Mouse (Mus musculus): ENCODE data around the gene Bmpr2. TPM values are rescaled to one million over a fixed set of nuclear protein-coding genes. Genes with fewer than 3 reads are reported as not detected.

Gene Bmpr2
- polyA plus RNA-seq, 1 experiment from 2014 or later = 0.87 TPM

DNA sequence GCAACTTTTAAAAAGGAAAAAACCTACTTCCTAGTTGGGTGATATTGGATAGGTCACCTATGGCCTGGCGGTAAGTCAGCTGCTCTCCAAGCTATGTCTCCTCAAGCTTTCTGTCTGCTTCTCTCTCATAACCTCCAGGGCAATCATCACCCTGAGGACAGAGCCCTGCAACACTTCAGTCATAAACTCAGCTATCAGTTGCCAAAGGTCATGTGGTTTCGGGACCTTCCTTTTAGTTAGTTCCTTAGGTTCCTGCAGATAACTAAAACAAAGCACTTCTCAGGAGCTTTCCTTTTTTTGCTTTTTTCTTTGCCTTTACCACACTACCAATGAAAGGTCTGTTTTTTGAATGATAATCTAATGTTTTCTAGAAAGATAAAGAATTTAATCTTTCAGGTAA is 136.5 kb downstream of the Bmpr2 start:
- ATAC-seq (ENCODE audit: low read depth) = no peak
- Histone ChIP-seq H3K9ac (ENCODE audit: low read depth, low read length) (no peak overlapping the region), H3K4me2 (ENCODE audit: low read depth, low read length) (no peak overlapping the region), H3K9me3 (replicated peaks; ENCODE audit: control insufficient read depth, low read length) (no peaks in the 10 kb centered on the region), H3K4me1 (ENCODE audit: control insufficient read depth, low read depth, low read length) (peaks cover 5% of the 10 kb centered on the region), H3K36me3 (ENCODE audit: control insufficient read depth, insufficient read depth) (no peaks in the 10 kb centered on the region), H3K4me3 (ENCODE audit: low read depth, low read length) (no peak overlapping the region), H3K27me3 (ENCODE audit: control insufficient read depth, insufficient read depth, low read depth, low read length) (no peaks in the 10 kb centered on the region), H3K27ac (ENCODE audit: low read length) (no peak overlapping the region)
- WGBS (ENCODE audit: insufficient replicate concordance) = 46% methylated on average over 2 of the region's 2 CpGs

DNA sequence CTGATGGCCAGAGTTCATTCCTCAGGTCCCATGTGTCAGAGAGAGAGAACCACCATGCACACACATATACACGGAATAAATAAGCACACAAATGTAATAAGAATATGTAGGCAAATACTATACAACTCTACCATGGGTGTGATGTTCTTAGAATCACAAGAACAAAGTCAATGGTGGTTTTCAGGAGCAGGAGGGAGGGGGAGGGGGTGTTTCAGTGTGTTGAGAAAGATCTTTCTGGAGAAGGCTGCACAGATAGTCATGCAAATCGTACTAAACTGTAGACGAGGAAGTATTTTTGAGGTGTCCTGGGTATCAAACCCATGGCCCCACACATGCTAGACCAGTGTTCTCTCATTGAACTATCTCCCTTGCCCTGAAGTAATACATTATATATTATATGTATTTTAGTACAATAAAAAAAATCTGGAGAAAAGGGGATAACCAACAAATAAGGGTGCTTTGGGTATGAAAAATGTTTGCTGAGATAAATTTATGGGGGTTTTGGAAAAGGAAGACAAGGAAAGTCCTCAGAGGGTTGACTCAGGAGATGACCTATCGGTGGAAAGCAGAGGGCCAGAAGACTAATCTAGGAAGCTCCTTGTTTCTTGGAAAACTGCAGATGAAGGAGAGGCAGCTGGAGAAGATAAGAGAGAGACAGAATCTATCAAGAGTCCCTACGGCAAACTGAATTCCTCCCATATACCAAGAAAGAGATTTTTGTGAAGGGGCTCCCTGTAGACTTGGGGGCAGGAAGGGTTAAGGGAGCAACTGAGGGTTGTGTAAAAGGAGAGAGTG is 138.1 kb downstream of the Bmpr2 start:
- 40% methylated on average over 5 of the region's 5 CpGs for WGBS (ENCODE audit: insufficient replicate concordance)
- peaks cover 6% of the 10 kb centered on the region for H3K4me1 ChIP-seq (ENCODE audit: control insufficient read depth, low read depth, low read length)
- ATAC-seq (ENCODE audit: low read depth) = 0 out of 2 replicates have a peak, but pooled peaks have one; percentile 43
- H3K9me3 ChIP-seq (replicated peaks; ENCODE audit: control insufficient read depth, low read length) = no peaks in the 10 kb centered on the region
- no peak overlapping the region for H3K4me2 ChIP-seq (ENCODE audit: low read depth, low read length)
- H3K4me3 ChIP-seq (ENCODE audit: low read depth, low read length) = no peak overlapping the region
- no peaks in the 10 kb centered on the region for H3K36me3 ChIP-seq (ENCODE audit: control insufficient read depth, insufficient read depth)
- no peak overlapping the region for H3K27ac ChIP-seq (ENCODE audit: low read length)
- no peak overlapping the region for H3K9ac ChIP-seq (ENCODE audit: low read depth, low read length)
- no peaks in the 10 kb centered on the region for H3K27me3 ChIP-seq (ENCODE audit: control insufficient read depth, insufficient read depth, low read depth, low read length)

- H3K4me2 ChIP-seq (ENCODE audit: low read depth, low read length) = no peak overlapping the region
- no peak overlapping the region for H3K4me3 ChIP-seq (ENCODE audit: low read depth, low read length)
- no peak overlapping the region for H3K27ac ChIP-seq (ENCODE audit: low read length)
- 34% methylated on average over 3 of the region's 3 CpGs for WGBS (ENCODE audit: insufficient replicate concordance)
- H3K9me3 ChIP-seq (replicated peaks; ENCODE audit: control insufficient read depth, low read length) = no peaks in the 10 kb centered on the region
- 0 out of 2 replicates have a peak, but pooled peaks have one; percentile 21 for ATAC-seq (ENCODE audit: low read depth)
- no peaks in the 10 kb centered on the region for H3K27me3 ChIP-seq (ENCODE audit: control insufficient read depth, insufficient read depth, low read depth, low read length)
- no peak overlapping the region for H3K9ac ChIP-seq (ENCODE audit: low read depth, low read length)
- H3K36me3 ChIP-seq (ENCODE audit: control insufficient read depth, insufficient read depth) = no peaks in the 10 kb centered on the region
- peaks cover 6% of the 10 kb centered on the region for H3K4me1 ChIP-seq (ENCODE audit: control insufficient read depth, low read depth, low read length)
Measured at GRCm38 (mm10) chr1:59902634-59903033, 139.4 kb downstream of the Bmpr2 start.

DNA sequence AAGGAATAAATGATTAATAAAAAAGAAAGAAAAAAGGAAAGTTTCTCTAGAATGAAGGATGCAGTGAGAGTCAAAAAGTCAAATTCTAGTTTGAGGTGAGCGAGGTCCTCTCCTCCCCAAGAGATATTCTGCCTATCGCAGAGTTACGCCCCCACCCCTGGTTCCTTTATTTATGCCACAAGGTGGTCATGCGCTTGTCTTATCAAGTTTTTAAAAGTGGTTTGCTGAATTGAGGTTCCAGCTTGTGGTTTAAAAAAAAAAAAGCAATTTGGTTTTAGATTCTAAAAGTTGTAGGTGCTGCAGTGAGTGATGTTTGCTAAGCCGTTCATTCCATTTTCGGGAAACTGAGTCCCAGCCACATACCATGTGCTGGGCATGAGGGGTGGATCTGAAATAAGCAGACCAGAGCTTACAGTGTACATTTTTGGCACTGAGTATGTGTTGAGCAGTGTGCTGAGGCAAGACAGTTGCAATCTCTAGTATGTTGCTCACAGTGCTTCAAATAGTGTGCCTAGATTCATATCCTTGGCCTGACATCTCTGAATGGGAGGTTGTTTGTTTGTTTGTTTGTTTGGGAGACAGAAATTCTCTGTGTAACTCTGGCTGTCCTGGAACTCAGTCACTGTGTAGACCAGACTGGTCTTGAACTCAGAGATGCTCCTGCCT is 141.6 kb downstream of the Bmpr2 start:
- Histone ChIP-seq H3K36me3 (ENCODE audit: control insufficient read depth, insufficient read depth) (no peaks in the 10 kb centered on the region), H3K9ac (ENCODE audit: low read depth, low read length) (no peak overlapping the region), H3K9me3 (replicated peaks; ENCODE audit: control insufficient read depth, low read length) (no peaks in the 10 kb centered on the region), H3K4me3 (ENCODE audit: low read depth, low read length) (no peak overlapping the region), H3K4me1 (ENCODE audit: control insufficient read depth, low read depth, low read length) (peaks cover 6% of the 10 kb centered on the region), H3K27ac (ENCODE audit: low read length) (no peak overlapping the region), H3K27me3 (ENCODE audit: control insufficient read depth, insufficient read depth, low read depth, low read length) (no peaks in the 10 kb centered on the region), H3K4me2 (ENCODE audit: low read depth, low read length) (no peak overlapping the region)
- no peak for ATAC-seq (ENCODE audit: low read depth)
- 45% methylated on average over 6 of the region's 6 CpGs for WGBS (ENCODE audit: insufficient replicate concordance)

- Histone ChIP-seq H3K36me3 (ENCODE audit: control insufficient read depth, insufficient read depth) (no peaks in the 10 kb centered on the region), H3K9ac (ENCODE audit: low read depth, low read length) (no peak overlapping the region), H3K4me2 (ENCODE audit: low read depth, low read length) (no peak overlapping the region), H3K4me1 (ENCODE audit: control insufficient read depth, low read depth, low read length) (peaks cover 6% of the 10 kb centered on the region), H3K9me3 (replicated peaks; ENCODE audit: control insufficient read depth, low read length) (no peaks in the 10 kb centered on the region), H3K27me3 (ENCODE audit: control insufficient read depth, insufficient read depth, low read depth, low read length) (no peaks in the 10 kb centered on the region), H3K4me3 (ENCODE audit: low read depth, low read length) (no peak overlapping the region), H3K27ac (ENCODE audit: low read length) (no peak overlapping the region)
- no peak for ATAC-seq (ENCODE audit: low read depth)
- 45% methylated on average over 2 of the region's 2 CpGs for WGBS (ENCODE audit: insufficient replicate concordance)
Measured at GRCm38 (mm10) chr1:59905916-59906315, 142.7 kb downstream of the Bmpr2 start.

DNA sequence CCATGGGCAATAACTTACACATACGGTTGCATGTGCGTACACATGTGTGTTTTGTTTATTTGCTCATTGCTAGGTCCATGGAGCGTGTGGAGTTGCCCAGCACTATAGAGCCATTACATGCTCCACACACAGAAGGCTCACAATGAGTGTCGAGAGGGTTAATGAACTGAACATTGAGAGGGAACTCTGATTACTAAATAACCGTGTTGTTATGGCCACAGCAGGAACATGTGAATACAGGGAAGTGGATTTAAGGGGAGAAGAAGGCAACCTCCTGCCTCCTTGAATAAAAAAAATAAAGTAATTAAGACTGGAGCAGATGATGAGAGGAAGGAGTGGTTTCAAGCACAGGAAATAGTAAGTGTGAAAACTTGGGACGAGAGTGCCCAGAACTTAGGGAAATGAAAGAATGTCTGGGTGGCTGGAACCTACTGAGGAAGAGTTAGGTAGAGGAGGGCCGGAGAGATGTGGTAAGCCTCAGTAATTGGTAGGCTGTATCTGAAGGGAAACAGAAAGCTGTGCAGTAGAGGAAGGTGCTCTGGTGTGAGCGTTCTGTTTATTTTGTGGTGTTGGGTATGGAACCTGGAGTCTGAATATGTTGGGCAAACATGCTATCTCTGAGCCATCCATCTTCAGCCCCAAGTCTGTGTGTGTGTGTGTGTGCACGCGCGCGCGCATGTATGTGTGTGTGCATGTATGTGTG is 143.8 kb downstream of the Bmpr2 start:
- H3K4me1 ChIP-seq (ENCODE audit: control insufficient read depth, low read depth, low read length) = peaks cover 3% of the 10 kb centered on the region
- H3K9ac ChIP-seq (ENCODE audit: low read depth, low read length) = no peak overlapping the region
- H3K4me2 ChIP-seq (ENCODE audit: low read depth, low read length) = no peak overlapping the region
- H3K4me3 ChIP-seq (ENCODE audit: low read depth, low read length) = no peak overlapping the region
- no peaks in the 10 kb centered on the region for H3K9me3 ChIP-seq (replicated peaks; ENCODE audit: control insufficient read depth, low read length)
- ATAC-seq (ENCODE audit: low read depth) = no peak
- H3K27ac ChIP-seq (ENCODE audit: low read length) = no peak overlapping the region
- no peaks in the 10 kb centered on the region for H3K36me3 ChIP-seq (ENCODE audit: control insufficient read depth, insufficient read depth)
- no peaks in the 10 kb centered on the region for H3K27me3 ChIP-seq (ENCODE audit: control insufficient read depth, insufficient read depth, low read depth, low read length)
- WGBS (ENCODE audit: insufficient replicate concordance) = 71% methylated on average over 13 of the region's 13 CpGs

DNA sequence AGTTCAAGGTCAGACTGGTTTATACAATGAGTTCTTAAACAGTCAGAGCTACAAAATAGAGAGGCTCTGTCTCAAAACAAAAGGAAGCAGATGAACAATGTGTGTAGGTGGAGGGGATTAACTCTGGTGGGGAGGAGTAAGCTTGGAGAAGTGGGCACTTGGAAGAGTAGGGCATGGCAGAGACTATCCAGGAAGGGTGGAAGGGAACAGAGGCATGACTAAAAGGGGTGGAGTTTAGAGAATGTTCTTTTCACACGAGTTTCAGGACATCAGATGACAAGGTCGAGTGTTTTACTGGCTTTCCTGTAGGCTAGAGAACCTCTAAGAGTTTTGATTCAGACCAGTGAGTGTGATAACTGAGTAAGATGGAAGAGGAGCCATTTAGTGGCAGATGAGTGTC is 144.5 kb downstream of the Bmpr2 start:
- no peak for ATAC-seq (ENCODE audit: low read depth)

DNA sequence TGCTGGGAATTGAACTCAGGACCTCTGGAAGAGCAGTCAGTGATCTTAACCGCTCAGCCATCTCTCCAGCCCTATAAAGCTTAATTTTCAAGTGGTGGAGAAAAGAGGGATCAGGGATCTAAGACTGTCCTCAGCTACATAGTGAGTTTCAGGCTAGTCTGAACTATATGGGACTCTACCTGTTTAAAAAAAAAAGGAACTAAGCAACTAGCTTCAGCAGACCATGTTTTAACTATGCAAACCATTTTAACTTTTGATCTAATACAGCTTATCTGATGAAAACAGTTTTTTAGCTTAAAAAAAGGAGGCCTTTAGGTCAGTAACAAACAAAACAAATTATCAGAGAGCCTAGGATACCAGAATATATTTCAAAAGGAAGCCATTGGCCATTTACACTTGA is 147.7 kb downstream of the Bmpr2 start:
- no peak overlapping the region for H3K9ac ChIP-seq (ENCODE audit: low read depth, low read length)
- no peaks in the 10 kb centered on the region for H3K9me3 ChIP-seq (replicated peaks; ENCODE audit: control insufficient read depth, low read length)
- no peak overlapping the region for H3K27ac ChIP-seq (ENCODE audit: low read length)
- 89% methylated on average over 1 of the region's 1 CpGs for WGBS (ENCODE audit: insufficient replicate concordance)
- no peaks in the 10 kb centered on the region for H3K27me3 ChIP-seq (ENCODE audit: control insufficient read depth, insufficient read depth, low read depth, low read length)
- ATAC-seq (ENCODE audit: low read depth) = no peak
- no peak overlapping the region for H3K4me2 ChIP-seq (ENCODE audit: low read depth, low read length)
- H3K4me1 ChIP-seq (ENCODE audit: control insufficient read depth, low read depth, low read length) = peaks cover 24% of the 10 kb centered on the region
- H3K4me3 ChIP-seq (ENCODE audit: low read depth, low read length) = no peak overlapping the region
- no peaks in the 10 kb centered on the region for H3K36me3 ChIP-seq (ENCODE audit: control insufficient read depth, insufficient read depth)

More for the DNA sequence above, 144.5 kb downstream of the Bmpr2 start:
- 13% methylated on average over 2 of the region's 2 CpGs for WGBS (ENCODE audit: insufficient replicate concordance)
- H3K4me1 ChIP-seq (ENCODE audit: control insufficient read depth, low read depth, low read length) = peaks cover 3% of the 10 kb centered on the region
- no peak overlapping the region for H3K27ac ChIP-seq (ENCODE audit: low read length)
- H3K4me2 ChIP-seq (ENCODE audit: low read depth, low read length) = no peak overlapping the region
- H3K27me3 ChIP-seq (ENCODE audit: control insufficient read depth, insufficient read depth, low read depth, low read length) = no peaks in the 10 kb centered on the region
- no peaks in the 10 kb centered on the region for H3K9me3 ChIP-seq (replicated peaks; ENCODE audit: control insufficient read depth, low read length)
- H3K4me3 ChIP-seq (ENCODE audit: low read depth, low read length) = no peak overlapping the region
- H3K9ac ChIP-seq (ENCODE audit: low read depth, low read length) = no peak overlapping the region
- no peaks in the 10 kb centered on the region for H3K36me3 ChIP-seq (ENCODE audit: control insufficient read depth, insufficient read depth)

Data from liver, embryonic 16.5 days (tissue).